Mouse (Mus musculus) C2C12 (cell line): ENCODE measurements around the gene Dlgap1.

ENCODE experiments used
- CTCF ChIP-seq: IDR thresholded peaks from one replicate; pipeline ENCODE4 v1.5.1; 2011; ENCODE audit not compliant: control insufficient read depth, insufficient read depth, insufficient read length
- MAX ChIP-seq: IDR thresholded peaks from one replicate; pipeline ENCODE4 v1.6.1; 2011; ENCODE audit warnings: mild to moderate bottlenecking, control low read depth
- USF1 ChIP-seq: IDR thresholded peaks from one replicate; pipeline ENCODE4 v1.6.1; 2011; ENCODE audit warnings: low read depth, mild to moderate bottlenecking, control low read depth, moderate library complexity

GRCm38 (mm10) chr17:70363971-70364370, 395.1 kb downstream of the Dlgap1 start:
- no peak for TF ChIP-seq MAX
- TF ChIP-seq CTCF, result no peak
- no peak for TF ChIP-seq USF1
